Mouse (Mus musculus) CD4-positive, CD25-positive, alpha-beta regulatory T cell, adult 4 months (primary cell): ENCODE measurements around the gene Slc25a51. TPM values are rescaled to one million over a fixed set of nuclear protein-coding genes. Genes with fewer than 3 reads are reported as not detected.
"Not testable (repeated sequence)": the region's sequence is repeated elsewhere in the genome, so short reads cannot be mapped to it uniquely, and the experiment has no call there.

Experiments used
- ATAC-seq: one replicate; pipeline ENCODE4 v1.8.0; 2017
- polyA plus RNA-seq, 2 experiments: library from polyadenylated mRNA; unstranded; fragments of 100-300 nt; shearing (Covaris generic); gene quantifications; one replicate each; pipeline ENCODE4 v1.2.1; 2017

Gene Slc25a51
- polyA plus RNA-seq, 2 experiments from 2014 or later = 41.0 to 66.6 TPM

- ATAC-seq = not testable (repeated sequence)
Observed at GRCm38 (mm10) chr4:45398315-45398714, 10.3 kb downstream of the Slc25a51 start.

- ATAC-seq = not testable (repeated sequence)
Observed at GRCm38 (mm10) chr4:45396211-45396610, 12.4 kb downstream of the Slc25a51 start.

GRCm38 (mm10) chr4:45393658-45394057 is 14.9 kb downstream of the Slc25a51 start:
- no peak for ATAC-seq

GRCm38 (mm10) chr4:45392994-45393393 is 15.6 kb downstream of the Slc25a51 start:
- ATAC-seq = no peak

GRCm38 (mm10) chr4:45392572-45392971 is 16.0 kb downstream of the Slc25a51 start:
- ATAC-seq = no peak

- ATAC-seq = no peak
Observed at GRCm38 (mm10) chr4:45392099-45392498, 16.5 kb downstream of the Slc25a51 start.

- not testable (repeated sequence) for ATAC-seq
Observed at GRCm38 (mm10) chr4:45387296-45387695, 21.3 kb downstream of the Slc25a51 start.

GRCm38 (mm10) chr4:45382133-45382532 is 26.4 kb downstream of the Slc25a51 start:
- not testable (repeated sequence) for ATAC-seq

GRCm38 (mm10) chr4:45380903-45381580 is 27.5 kb downstream of the Slc25a51 start:
- ATAC-seq = not testable (repeated sequence)

GRCm38 (mm10) chr4:45376573-45376972 is 32.0 kb downstream of the Slc25a51 start:
- ATAC-seq = no peak

- no peak for ATAC-seq
Observed at GRCm38 (mm10) chr4:45374879-45375278, 33.7 kb downstream of the Slc25a51 start.

GRCm38 (mm10) chr4:45371261-45371660 is 37.3 kb downstream of the Slc25a51 start:
- no peak for ATAC-seq

- ATAC-seq = no peak
Observed at GRCm38 (mm10) chr4:45356653-45357052, 51.9 kb downstream of the Slc25a51 start.

Other genes with a start within 250 kb of the Slc25a51 start
- not detected for gene Frmpd1, start 223.9 kb downstream of the Slc25a51 start, polyA plus RNA-seq
- 10 to 100 TPM; 21.2 to 22.1 TPM for gene Trmt10b, start 111.6 kb downstream of the Slc25a51 start, polyA plus RNA-seq
- 1 to 10 TPM; 1.5 to 2.7 TPM for gene Dcaf10, start 66.7 kb downstream of the Slc25a51 start, polyA plus RNA-seq
- gene Exosc3, start 66.0 kb downstream of the Slc25a51 start, polyA plus RNA-seq = 10 to 100 TPM; 30.8 to 38.4 TPM
- gene Shb, start 123.7 kb upstream of the Slc25a51 start, polyA plus RNA-seq = under 1 TPM in 1 of 2 experiments, not detected in 1; 0.34 TPM